Mouse (Mus musculus) myocyte (in vitro differentiated cells): ENCODE data around the gene Npepps. TPM values are rescaled to one million over a fixed set of nuclear protein-coding genes. Genes with fewer than 3 reads are reported as not detected.
"Not testable (repeated sequence)": the region's sequence is repeated elsewhere in the genome, so short reads cannot be mapped to it uniquely, and the experiment has no call there.

Experiments
- H3K27me3 ChIP-seq: one replicate; pipeline ENCODE4 v1.6.1; 2011; ENCODE audit not compliant: control insufficient read depth, insufficient read depth, insufficient read length
- H3K36me3 ChIP-seq: one replicate; pipeline ENCODE4 v1.6.1; 2011; ENCODE audit not compliant: control insufficient read depth, insufficient read depth
- H3K4me2 ChIP-seq: one replicate; pipeline ENCODE4 v1.6.1; 2011; ENCODE audit warnings: low read depth, control low read depth
- H3K4me3 ChIP-seq: one replicate; pipeline ENCODE4 v1.5.1; 2011; ENCODE audit warnings: mild to moderate bottlenecking, control low read depth, moderate library complexity
- H3K79me2 ChIP-seq: one replicate; pipeline ENCODE4 v1.6.1; 2011; ENCODE audit not compliant: control insufficient read depth, insufficient read depth
- H3ac ChIP-seq: one replicate; pipeline ENCODE4 v1.6.1; 2011; ENCODE audit not compliant: control insufficient read depth, insufficient read length
- CEBPB ChIP-seq: IDR thresholded peaks from 2 replicates; pipeline ENCODE4 v1.6.1; 2011; ENCODE audit warnings: mild to moderate bottlenecking, moderate library complexity; ENCODE audit not compliant: poor library complexity, insufficient read depth, severe bottlenecking
- E2F4 ChIP-seq: IDR thresholded peaks from one replicate; pipeline ENCODE4 v1.6.1; 2011; ENCODE audit warnings: mild to moderate bottlenecking, control low read depth, moderate library complexity; ENCODE audit not compliant: insufficient read depth
- MAX ChIP-seq: IDR thresholded peaks from one replicate; pipeline ENCODE4 v1.6.1; 2011; ENCODE audit warnings: low read depth, mild to moderate bottlenecking, control low read depth
- MYOD1 ChIP-seq, 3 experiments: IDR thresholded peaks; one replicate each; pipeline ENCODE4 v1.6.1; 2011; ENCODE audit warnings: control low read depth in 2 of 3, low read depth in 2 of 3, mild to moderate bottlenecking in 2 of 3, moderate library complexity in 1 of 3; ENCODE audit not compliant: insufficient read length in 2 of 3, control insufficient read depth in 1 of 3
- MYOG ChIP-seq, 3 experiments: IDR thresholded peaks; one replicate each; pipeline ENCODE4 v1.6.1; 2011; ENCODE audit warnings: control low read depth in 2 of 3, low read depth in 2 of 3, mild to moderate bottlenecking in 2 of 3; ENCODE audit not compliant: insufficient read length in 2 of 3, control insufficient read depth in 1 of 3, insufficient read depth in 1 of 3
- POLR2A ChIP-seq: IDR thresholded peaks from one replicate; pipeline ENCODE4 v1.6.1; 2011; ENCODE audit warnings: low read depth, mild to moderate bottlenecking, control low read depth, moderate library complexity; ENCODE audit not compliant: insufficient read length
- POLR2AphosphoS2 ChIP-seq: IDR thresholded peaks from one replicate; pipeline ENCODE4 v1.6.1; 2011; ENCODE audit warnings: low read depth, control low read depth; ENCODE audit not compliant: insufficient read length
- REST ChIP-seq: IDR thresholded peaks from one replicate; pipeline ENCODE4 v1.6.1; 2011; ENCODE audit warnings: mild to moderate bottlenecking, control low read depth, moderate library complexity; ENCODE audit not compliant: insufficient read depth, insufficient read length
- SRF ChIP-seq: IDR thresholded peaks from one replicate; pipeline ENCODE4 v1.6.1; 2011; ENCODE audit warnings: low read depth; ENCODE audit not compliant: control insufficient read depth, insufficient read length
- TCF12 ChIP-seq: IDR thresholded peaks from one replicate; pipeline ENCODE4 v1.6.1; 2011; ENCODE audit warnings: mild to moderate bottlenecking, control low read depth; ENCODE audit not compliant: poor library complexity, insufficient read depth, severe bottlenecking
- TCF3 ChIP-seq: IDR thresholded peaks from one replicate; pipeline ENCODE4 v1.6.1; 2011; ENCODE audit warnings: low read depth, control low read depth; ENCODE audit not compliant: insufficient read length
- USF1 ChIP-seq: IDR thresholded peaks from one replicate; pipeline ENCODE4 v1.6.1; 2011; ENCODE audit warnings: low read depth, mild to moderate bottlenecking, control low read depth, moderate library complexity
- polyA plus RNA-seq: library from polyadenylated mRNA; unstranded; fragments of >200 nt; fragmentation: generic; extraction: Trizol; gene quantifications from one replicate; pipeline ENCODE4 v1.2.1, GENCODE M21; 2012; ENCODE audit warnings: missing spikeins

Npepps gene
- 45.6 TPM for polyA plus RNA-seq

DNA sequence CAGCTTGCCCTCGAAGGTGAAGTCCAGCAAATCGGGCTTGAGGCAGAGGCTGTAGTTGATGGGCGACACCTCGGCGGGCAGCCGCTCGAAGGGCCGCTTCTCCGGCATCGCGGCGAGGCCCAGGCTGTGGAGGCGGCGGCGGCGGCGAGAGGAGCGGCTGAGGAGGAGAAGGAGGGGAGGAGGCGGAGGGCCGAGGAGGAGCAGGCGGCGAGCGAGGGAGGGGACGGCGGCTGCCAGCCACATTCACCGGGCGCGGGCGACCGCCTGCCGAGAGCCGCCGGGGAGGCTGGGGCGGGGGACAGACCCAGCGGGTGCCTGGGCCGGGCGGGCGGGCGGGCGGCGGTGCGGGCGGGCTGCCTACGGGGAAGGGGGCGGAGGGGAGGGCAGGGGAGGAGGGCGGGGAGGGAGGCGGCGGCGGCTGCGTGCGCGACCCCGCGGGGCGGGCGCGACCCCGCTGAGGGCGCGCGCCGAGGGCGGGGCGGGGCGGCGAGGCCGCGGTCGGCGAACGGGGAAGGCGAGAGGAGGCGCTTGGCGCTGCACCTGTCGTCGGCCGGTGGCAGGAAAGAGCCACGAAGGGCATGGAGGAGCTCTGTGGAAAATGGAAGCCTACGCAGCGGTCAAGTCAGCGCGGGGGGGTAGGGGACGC is at the start of gene Npepps:
TSS of gene Npepps (minus strand) at position 423 of the 646 bp plus-strand sequence.
- no peak for TF ChIP-seq CEBPB
- TF ChIP-seq E2F4 = no peak
- TF ChIP-seq TCF3 = no peak
- peak; percentile 68 for TF ChIP-seq POLR2A
- TF ChIP-seq POLR2AphosphoS2 = peak; percentile 72
- TF ChIP-seq TCF12 = no peak
- TF ChIP-seq MYOG (IDR thresholded peaks at IDR 0.05; ENCODE audit: control insufficient read depth in 1 of 3, insufficient read depth in 1 of 3, insufficient read length in 2 of 3, low read depth in 2 of 3) = peak; percentile 55 to 95 (median 93)
- TF ChIP-seq SRF = no peak
- TF ChIP-seq MYOD1 (IDR thresholded peaks at IDR 0.05; ENCODE audit: control insufficient read depth in 1 of 3, insufficient read length in 2 of 3, low read depth in 2 of 3) = peak in 2 of 3 experiments; percentile 97 to 98
- no peak for TF ChIP-seq USF1
- TF ChIP-seq REST = no peak
- TF ChIP-seq MAX = no peak
- H3K27me3 ChIP-seq = no peaks in the 10 kb centered on the region
- H3K4me3 ChIP-seq = peak within 1 kb of the TSS; percentile 92
- H3K4me2 ChIP-seq = peak within 1 kb of the TSS; percentile 78
- no peaks in the 10 kb centered on the region for H3K36me3 ChIP-seq
- H3ac ChIP-seq = peak within 1 kb of the TSS; percentile 80
- H3K79me2 ChIP-seq = peaks cover 47% of the 10 kb centered on the region

GRCm38 (mm10) chr11:97328148-97328547 is 47.7 kb upstream of the Npepps start:
- H3K27me3 ChIP-seq = no peaks in the 10 kb centered on the region
- no peak overlapping the region for H3ac ChIP-seq
- no peaks in the 10 kb centered on the region for H3K79me2 ChIP-seq
- peaks cover 44% of the 10 kb centered on the region for H3K36me3 ChIP-seq
- H3K4me3 ChIP-seq = no peak overlapping the region
- no peak overlapping the region for H3K4me2 ChIP-seq
- TF ChIP-seq MYOD1 (IDR thresholded peaks at IDR 0.05; ENCODE audit: control insufficient read depth in 1 of 3, insufficient read length in 2 of 3, low read depth in 2 of 3) = no peak
- TF ChIP-seq MYOG (IDR thresholded peaks at IDR 0.05; ENCODE audit: control insufficient read depth in 1 of 3, insufficient read depth in 1 of 3, insufficient read length in 2 of 3, low read depth in 2 of 3) = no peak
- no peak for TF ChIP-seq REST
- TF ChIP-seq USF1 = no peak
- TF ChIP-seq SRF = no peak
- no peak for TF ChIP-seq MAX

DNA sequence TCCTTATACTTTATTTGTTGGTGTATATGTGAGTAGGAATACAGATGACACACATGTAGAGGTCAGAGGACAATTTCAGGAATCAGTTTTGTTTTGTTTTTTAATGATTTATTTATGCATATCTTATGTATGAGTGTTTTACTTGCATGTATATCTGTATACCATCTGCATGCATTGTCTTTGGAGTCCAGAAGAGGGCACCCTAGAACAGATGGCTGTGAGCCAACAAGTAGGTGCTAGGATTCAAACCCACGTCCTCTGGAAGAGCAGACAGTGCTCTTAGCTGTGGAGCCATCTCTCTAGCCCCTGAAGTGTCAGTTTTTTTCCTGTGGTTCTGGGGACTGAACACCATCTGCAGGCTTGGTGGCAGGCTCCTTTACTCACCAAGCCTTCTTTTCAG is 44.8 kb upstream of the Npepps start:
- Histone ChIP-seq H3K4me3 (no peak overlapping the region), H3K4me2 (no peak overlapping the region), H3K79me2 (no peaks in the 10 kb centered on the region), H3K27me3 (no peaks in the 10 kb centered on the region), H3K36me3 (peaks cover 41% of the 10 kb centered on the region), H3ac (no peak overlapping the region)
- TF ChIP-seq MYOD1 (IDR thresholded peaks at IDR 0.05; ENCODE audit: control insufficient read depth in 1 of 3, insufficient read length in 2 of 3, low read depth in 2 of 3) (no peak), TCF12 (no peak), USF1 (no peak), MAX (no peak), TCF3 (no peak), E2F4 (no peak), REST (no peak), CEBPB (no peak), SRF (no peak), POLR2A (no peak), POLR2AphosphoS2 (no peak), MYOG (IDR thresholded peaks at IDR 0.05; ENCODE audit: control insufficient read depth in 1 of 3, insufficient read depth in 1 of 3, insufficient read length in 2 of 3, low read depth in 2 of 3) (no peak)

DNA sequence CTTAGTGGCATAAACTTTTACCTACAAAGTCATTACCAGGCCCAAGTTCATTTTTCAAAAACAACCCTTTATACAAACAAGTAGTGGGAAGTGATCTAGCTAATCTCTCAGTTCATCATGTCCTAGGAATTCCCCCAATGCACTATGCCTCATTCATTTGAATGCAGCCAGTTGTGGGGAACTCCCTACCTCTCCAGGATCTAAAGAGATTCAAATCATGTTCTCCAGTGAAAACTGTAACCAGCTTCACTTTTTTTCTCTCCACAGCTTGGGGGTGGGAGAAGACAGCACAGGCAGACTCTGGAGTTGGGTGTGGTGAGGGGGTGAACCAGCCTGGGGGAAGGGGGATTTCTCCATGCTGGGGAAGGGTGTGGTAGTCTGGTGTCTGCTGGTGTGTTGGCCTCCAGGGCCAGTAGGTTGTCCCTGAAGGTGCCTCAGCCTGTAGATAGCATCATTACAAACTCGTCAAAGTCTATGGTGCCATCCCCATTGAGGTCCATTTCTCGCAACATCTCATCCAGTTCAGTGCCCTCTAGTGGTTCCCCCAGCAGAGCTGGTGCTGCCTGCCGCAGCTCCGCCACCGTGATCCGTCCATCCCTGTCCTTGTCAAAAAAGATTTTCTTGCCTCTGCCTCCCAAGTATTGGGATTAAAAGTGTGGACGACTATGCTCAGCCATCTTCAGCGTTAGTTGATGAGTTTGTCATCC is 41.6 kb upstream of the Npepps start:
- H3K27me3 ChIP-seq, H3K4me2 ChIP-seq, H3K4me3 ChIP-seq, H3K79me2 ChIP-seq, H3ac ChIP-seq: not testable (repeated sequence)
- H3K36me3 ChIP-seq = peaks cover 28% of the 10 kb centered on the region

DNA sequence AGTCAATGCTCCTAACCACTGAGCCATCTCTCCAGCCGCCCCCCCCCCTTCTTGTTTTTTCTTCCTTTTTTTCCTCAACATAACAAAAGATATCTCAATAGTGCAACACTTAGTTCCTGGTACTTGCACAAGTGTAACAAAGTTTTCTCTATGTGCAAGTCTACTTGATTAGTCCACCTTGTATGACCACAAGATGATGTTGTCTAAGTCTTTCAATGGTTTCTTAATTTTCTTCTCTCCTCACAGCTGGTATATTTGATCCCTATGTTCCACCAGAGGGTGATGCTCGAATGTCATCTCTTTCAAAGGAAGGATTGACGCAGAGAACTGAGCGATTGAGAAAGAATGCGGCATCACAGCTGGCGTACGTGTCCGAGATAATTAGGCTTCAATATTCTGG is 40.8 kb upstream of the Npepps start:
- Histone ChIP-seq H3K4me3 (no peak overlapping the region), H3K27me3 (no peaks in the 10 kb centered on the region), H3K79me2 (peaks cover 11% of the 10 kb centered on the region), H3ac (no peak overlapping the region), H3K36me3 (peaks cover 21% of the 10 kb centered on the region), H3K4me2 (no peak overlapping the region)
- TF ChIP-seq MAX = no peak
- TF ChIP-seq CEBPB = no peak
- no peak for TF ChIP-seq POLR2A
- no peak for TF ChIP-seq TCF3
- TF ChIP-seq USF1 = no peak
- TF ChIP-seq MYOD1 (IDR thresholded peaks at IDR 0.05; ENCODE audit: control insufficient read depth in 1 of 3, insufficient read length in 2 of 3, low read depth in 2 of 3) = no peak
- TF ChIP-seq REST = no peak
- TF ChIP-seq TCF12 = no peak
